Mouse (Mus musculus) natural killer cell, adult 2 months (primary cell): Measurements from ENCODE around the gene Fam110a.

Experiments
- DNase-seq, 2 experiments: peaks; one replicate each; pipeline ENCODE4 v3.0.0; 2022; ENCODE audit warnings: low spot score in 2 of 2

Gene Fam110a

GRCm38 (mm10) chr2:151937893-151938292 is 42.1 kb downstream of the Fam110a start:
- DNase-seq = no peak

- DNase-seq = peak; percentile 61 to 76
Measured at GRCm38 (mm10) chr2:151930389-151931074, 49.5 kb downstream of the Fam110a start.

GRCm38 (mm10) chr2:151927103-151927502 is 52.9 kb downstream of the Fam110a start:
- DNase-seq = no peak

- no peak for DNase-seq
Measured at GRCm38 (mm10) chr2:151925715-151926114, 54.3 kb downstream of the Fam110a start.

GRCm38 (mm10) chr2:151924276-151924675 is 55.7 kb downstream of the Fam110a start:
- DNase-seq = no peak

- no peak for DNase-seq
Measured at GRCm38 (mm10) chr2:151921596-151921995, 58.4 kb downstream of the Fam110a start.

GRCm38 (mm10) chr2:151921068-151921467 is 59.0 kb downstream of the Fam110a start:
- DNase-seq = no peak
